Mouse (Mus musculus) adrenal gland, postnatal 36 days (tissue): ENCODE measurements at regions not wholly inside any gene's neighbourhood (a gene's known extent, or its start where the extent isn't known, plus 50 kb on each side); places are given as distances from the start of the nearest gene placed in this dataset.

Source experiments
- DNase-seq, 2 experiments: peaks; one replicate each; pipeline ENCODE4 v3.0.0; 2021; ENCODE audit warnings: mixed read lengths in 1 of 2

GRCm38 (mm10) chr12:27823392-27823791, 481.0 kb upstream of the Sox11 start:
- DNase-seq = no peak

- DNase-seq = no peak
Observed at GRCm38 (mm10) chr12:27796642-27797041, 454.3 kb upstream of the Sox11 start.

- no peak for DNase-seq
Observed at GRCm38 (mm10) chr12:27786716-27787291, 444.4 kb upstream of the Sox11 start.

- DNase-seq = peak; percentile 20 to 31
Observed at GRCm38 (mm10) chr12:27780801-27781200, 438.4 kb upstream of the Sox11 start.

GRCm38 (mm10) chr12:27765948-27766347, 423.6 kb upstream of the Sox11 start:
- DNase-seq = no peak

- DNase-seq = no peak
Observed at GRCm38 (mm10) chr12:27759016-27759415, 416.6 kb upstream of the Sox11 start.

- DNase-seq = no peak
Observed at GRCm38 (mm10) chr12:27757641-27758040, 415.3 kb upstream of the Sox11 start.

GRCm38 (mm10) chr12:27724619-27725200, 382.3 kb upstream of the Sox11 start:
- no peak for DNase-seq

- no peak for DNase-seq
Observed at GRCm38 (mm10) chr12:27680459-27680858, 338.1 kb upstream of the Sox11 start.

- no peak for DNase-seq
Observed at GRCm38 (mm10) chr12:27673404-27673803, 331.0 kb upstream of the Sox11 start.

GRCm38 (mm10) chr12:27670650-27671084, 328.3 kb upstream of the Sox11 start:
- DNase-seq = no peak

- DNase-seq = no peak
Observed at GRCm38 (mm10) chr12:27670190-27670589, 327.8 kb upstream of the Sox11 start.

GRCm38 (mm10) chr12:27669542-27669941, 327.2 kb upstream of the Sox11 start:
- DNase-seq = no peak

GRCm38 (mm10) chr12:27666456-27666855, 324.1 kb upstream of the Sox11 start:
- DNase-seq = no peak

GRCm38 (mm10) chr12:27663126-27663525, 320.8 kb upstream of the Sox11 start:
- DNase-seq = no peak

- DNase-seq = no peak
Observed at GRCm38 (mm10) chr12:27662723-27663122, 320.3 kb upstream of the Sox11 start.

- peak; percentile 13 to 23 for DNase-seq
Observed at GRCm38 (mm10) chr12:27657536-27657935, 315.2 kb upstream of the Sox11 start.

GRCm38 (mm10) chr12:27653541-27653940, 311.2 kb upstream of the Sox11 start:
- no peak for DNase-seq

- no peak for DNase-seq
Observed at GRCm38 (mm10) chr12:27648602-27649001, 306.2 kb upstream of the Sox11 start.

GRCm38 (mm10) chr12:27646497-27647307, 304.3 kb upstream of the Sox11 start:
- DNase-seq = no peak

- DNase-seq = peak; percentile 33 to 43
Observed at GRCm38 (mm10) chr12:27619616-27620015, 277.2 kb upstream of the Sox11 start.

GRCm38 (mm10) chr12:27604061-27604679, 261.8 kb upstream of the Sox11 start:
- DNase-seq = no peak

- peak; percentile 65 to 78 for DNase-seq
Observed at GRCm38 (mm10) chr12:27599149-27599548, 256.8 kb upstream of the Sox11 start.
